Mouse (Mus musculus) forebrain, postnatal 0 days (tissue): ENCODE results near the gene Pkhd1. TPM values are rescaled to one million over a fixed set of nuclear protein-coding genes. Genes with fewer than 3 reads are reported as not detected.

Experiments
- ATAC-seq: fragments of 200-750 bp; cut with Nextera tagmentation; 2 replicates; pipeline ENCODE4 v1.8.0; 2017; ENCODE audit warnings: mild to moderate bottlenecking, moderate library complexity
- DNase-seq: peaks from one replicate; pipeline ENCODE4 v3.0.0-alpha.2; 2015
- H3K27ac ChIP-seq: fragments of 300-500 bp; sonication (generic); 2 replicates; pipeline ENCODE4 v1.5.1; 2014; ENCODE audit warnings: low read depth, mild to moderate bottlenecking, antibody characterized with exemption, low read length, moderate library complexity, mixed read lengths
- H3K27me3 ChIP-seq: fragments of 300-500 bp; sonication (generic); 2 replicates; pipeline ENCODE4 v1.6.1; 2014; ENCODE audit warnings: mild to moderate bottlenecking, low read length, mixed read lengths; ENCODE audit not compliant: insufficient read depth
- H3K36me3 ChIP-seq: fragments of 300-500 bp; sonication (generic); 2 replicates; pipeline ENCODE4 v1.6.1; 2014; ENCODE audit warnings: mild to moderate bottlenecking, moderate library complexity; ENCODE audit not compliant: insufficient read depth
- H3K4me1 ChIP-seq: fragments of 300-500 bp; sonication (generic); 2 replicates; pipeline ENCODE4 v1.6.1; 2014; ENCODE audit warnings: antibody characterized with exemption; ENCODE audit not compliant: insufficient read depth
- H3K4me2 ChIP-seq: fragments of 300-500 bp; sonication (generic); 2 replicates; pipeline ENCODE4 v1.6.1; 2014; ENCODE audit warnings: low read depth, mild to moderate bottlenecking, moderate library complexity
- H3K4me3 ChIP-seq: fragments of 300-500 bp; sonication (generic); 2 replicates; pipeline ENCODE4 v1.5.1; 2014; ENCODE audit warnings: low read depth, low read length, mixed read lengths
- H3K9ac ChIP-seq: fragments of 300-500 bp; sonication (generic); 2 replicates; pipeline ENCODE4 v1.6.1; 2014; ENCODE audit warnings: mild to moderate bottlenecking
- H3K9me3 ChIP-seq: fragments of 300-500 bp; sonication (generic); 2 replicates; pipeline ENCODE4 v1.6.1; 2016; ENCODE audit warnings: low read length
- CTCF ChIP-seq: sonication (generic); IDR thresholded peaks from 2 replicates; pipeline ENCODE4 v1.5.1; 2016; ENCODE audit warnings: antibody characterized with exemption, control low read depth, low read depth
- WGBS: fragments of 180-500 bp; shearing (Covaris S2); extraction: QIAGEN DNeasy Blood & Tissue Kit; methylation state at CpG from one replicate; pipeline ENCODE4 v1.1.7; 2014; 5-methylcytosine and 5-hydroxymethylcytosine counted together
- polyA plus RNA-seq: library from polyadenylated mRNA; unstranded; fragments of >200 nt; fragmentation: Nextera tagmentation; extraction: Ambion mirVana; gene quantifications from 2 replicates; pipeline ENCODE4 v1.2.1, GENCODE M21; 2015
- total RNA-seq: library from RNA; depleted of rRNA; stranded (reverse); fragments of >200 nt; gene quantifications from 2 replicates; pipeline ENCODE4 v1.2.3, GENCODE M21; 2014; rRNA removed

The Pkhd1 gene
- 0.05 TPM in 1 of 2 replicates, not detected in the other for total RNA-seq
- 0.01 TPM in 1 of 2 replicates, not detected in the other for polyA plus RNA-seq

DNA sequence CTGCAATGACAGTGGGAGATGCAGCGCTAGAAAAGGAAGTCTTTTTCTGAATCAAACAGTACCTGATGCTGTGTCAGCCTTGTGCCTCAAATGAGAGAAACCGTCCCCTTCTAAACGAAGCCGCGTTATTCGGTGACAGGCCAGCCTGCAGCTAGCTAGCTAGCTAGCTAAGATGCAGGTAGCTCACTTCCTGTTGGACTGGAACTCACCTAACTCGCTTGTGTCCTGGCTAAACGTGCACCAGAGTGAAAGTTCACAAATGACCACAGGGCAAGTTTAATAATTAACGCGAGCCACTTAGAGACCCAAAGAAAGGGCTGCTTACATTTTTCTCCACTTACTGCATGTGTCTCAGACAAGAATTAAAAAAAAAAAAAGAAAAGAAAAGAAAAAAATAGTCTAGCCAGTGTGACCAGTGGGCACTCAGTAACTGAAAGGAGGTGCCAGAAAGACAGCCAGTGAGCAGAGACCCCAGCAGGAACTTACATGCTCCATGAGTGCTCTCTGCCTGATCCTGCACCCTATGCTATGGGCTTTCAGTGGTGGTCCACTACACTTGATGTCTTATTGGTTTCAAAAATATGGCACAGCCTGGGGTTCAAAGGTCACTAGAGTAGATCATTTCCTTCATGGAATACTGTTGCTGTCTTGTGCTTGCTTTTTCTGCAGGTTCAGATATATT is at the start of gene Pkhd1:
Gene Pkhd1, minus strand, starts transcription at position 216 of the 682 bp plus-strand sequence.
- ATAC-seq (no peak), DNase-seq (no peak)
- H3K36me3 ChIP-seq = no peaks in the 10 kb centered on the region
- no peaks in the 10 kb centered on the region for H3K9me3 ChIP-seq
- no peak within 1 kb of the TSS for H3K4me2 ChIP-seq
- no peak within 1 kb of the TSS for H3K27ac ChIP-seq
- TF ChIP-seq CTCF = no peak
- H3K4me3 ChIP-seq = no peak within 1 kb of the TSS
- 73% methylated on average over 10 of the region's 10 CpGs for WGBS
- H3K27me3 ChIP-seq = no peaks in the 10 kb centered on the region
- no peak within 1 kb of the TSS for H3K9ac ChIP-seq
- no peaks in the 10 kb centered on the region for H3K4me1 ChIP-seq

DNA sequence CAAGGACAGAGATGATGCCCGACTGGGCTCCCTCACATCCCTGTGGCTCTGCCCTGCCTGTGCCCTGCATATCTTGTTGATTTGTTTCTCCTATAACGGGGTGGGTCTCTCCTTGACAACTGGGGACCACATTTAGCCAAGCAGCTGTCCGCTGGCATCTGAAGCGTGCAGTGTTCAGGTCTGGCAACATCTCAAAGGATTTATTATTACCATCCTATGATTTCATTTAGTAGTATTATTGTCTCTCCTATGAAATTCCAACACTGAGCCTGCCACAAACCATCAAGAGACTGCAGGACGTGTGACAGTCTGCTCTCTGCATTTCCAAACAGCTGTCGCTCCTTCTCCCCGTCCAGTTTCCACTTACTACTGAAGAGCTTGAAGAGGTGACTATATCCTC is 49.7 kb upstream of the Pkhd1 start:
- 77% methylated on average over 7 of the region's 7 CpGs for whole genome bisulfite sequencing
- no peak for ATAC-seq
- Histone ChIP-seq H3K36me3 (no peaks in the 10 kb centered on the region), H3K4me3 (no peak overlapping the region), H3K27ac (no peak overlapping the region), H3K9me3 (no peaks in the 10 kb centered on the region), H3K4me2 (no peak overlapping the region), H3K9ac (no peak overlapping the region), H3K4me1 (no peaks in the 10 kb centered on the region), H3K27me3 (no peaks in the 10 kb centered on the region)
- DNase-seq = no peak
- no peak for TF ChIP-seq CTCF

DNA sequence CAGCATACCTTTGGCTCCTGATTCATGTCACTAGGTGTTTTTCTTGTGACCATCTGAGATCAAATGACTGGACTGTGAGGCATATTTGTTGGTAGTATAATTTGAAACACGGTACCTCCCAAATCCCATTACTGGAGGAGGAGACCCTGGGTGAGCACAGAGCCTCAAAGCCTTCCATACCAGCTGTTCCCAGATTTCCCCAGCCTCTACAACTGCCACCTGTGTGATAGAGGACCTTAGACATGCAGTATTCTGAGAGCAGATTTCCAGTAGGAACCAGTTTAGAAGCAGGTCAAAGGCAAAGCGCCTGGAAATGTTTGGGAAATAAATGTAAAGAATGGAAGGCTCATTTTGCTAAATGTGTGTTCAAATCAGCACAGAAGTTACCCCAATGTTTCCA is 48.4 kb upstream of the Pkhd1 start:
- H3K9me3 ChIP-seq = no peaks in the 10 kb centered on the region
- TF ChIP-seq CTCF = no peak
- H3K4me1 ChIP-seq = no peaks in the 10 kb centered on the region
- WGBS = 90% methylated on average over 2 of the region's 2 CpGs
- no peaks in the 10 kb centered on the region for H3K27me3 ChIP-seq
- no peak for ATAC-seq
- H3K27ac ChIP-seq = no peak overlapping the region
- H3K4me3 ChIP-seq = no peak overlapping the region
- H3K9ac ChIP-seq = no peak overlapping the region
- DNase-seq = no peak
- H3K36me3 ChIP-seq = no peaks in the 10 kb centered on the region
- no peak overlapping the region for H3K4me2 ChIP-seq

DNA sequence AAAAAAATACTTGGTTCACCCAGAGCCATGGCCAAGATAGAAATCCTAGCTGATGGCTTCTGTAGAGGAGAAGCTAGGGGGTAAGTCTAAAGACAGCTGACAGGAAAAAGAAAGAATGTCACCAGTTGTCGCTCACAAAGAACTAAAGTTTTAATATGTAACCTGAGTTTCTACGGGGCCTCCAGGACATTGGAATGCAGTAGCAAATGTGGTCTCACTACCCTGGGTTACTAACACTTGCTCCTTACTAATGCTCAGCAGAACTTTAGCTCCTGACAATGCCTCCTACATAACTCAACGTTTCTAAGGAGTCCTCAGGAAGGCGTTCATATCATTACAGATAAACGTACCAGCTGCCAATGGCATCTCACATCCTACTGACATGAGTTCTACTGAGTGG is 37.2 kb upstream of the Pkhd1 start:
- no peak for TF ChIP-seq CTCF
- H3K9ac ChIP-seq = no peak overlapping the region
- H3K4me1 ChIP-seq = no peaks in the 10 kb centered on the region
- H3K36me3 ChIP-seq = no peaks in the 10 kb centered on the region
- ATAC-seq (no peak), DNase-seq (no peak)
- no peaks in the 10 kb centered on the region for H3K9me3 ChIP-seq
- no peak overlapping the region for H3K27ac ChIP-seq
- no peak overlapping the region for H3K4me2 ChIP-seq
- H3K4me3 ChIP-seq = no peak overlapping the region
- H3K27me3 ChIP-seq = no peaks in the 10 kb centered on the region
- WGBS = 80% methylated on average over 5 of the region's 5 CpGs

- TF ChIP-seq CTCF = no peak
- DNase-seq (no peak), ATAC-seq (no peak)
- Histone ChIP-seq H3K9me3 (no peaks in the 10 kb centered on the region), H3K4me3 (no peak overlapping the region), H3K36me3 (no peaks in the 10 kb centered on the region), H3K27me3 (no peaks in the 10 kb centered on the region), H3K4me2 (no peak overlapping the region), H3K27ac (no peak overlapping the region), H3K9ac (no peak overlapping the region), H3K4me1 (no peaks in the 10 kb centered on the region)
- WGBS = 80% methylated on average over 6 of the region's 6 CpGs
These were observed 35.9 kb upstream of the Pkhd1 start for GRCm38 (mm10) chr1:20653513-20654506.

DNA sequence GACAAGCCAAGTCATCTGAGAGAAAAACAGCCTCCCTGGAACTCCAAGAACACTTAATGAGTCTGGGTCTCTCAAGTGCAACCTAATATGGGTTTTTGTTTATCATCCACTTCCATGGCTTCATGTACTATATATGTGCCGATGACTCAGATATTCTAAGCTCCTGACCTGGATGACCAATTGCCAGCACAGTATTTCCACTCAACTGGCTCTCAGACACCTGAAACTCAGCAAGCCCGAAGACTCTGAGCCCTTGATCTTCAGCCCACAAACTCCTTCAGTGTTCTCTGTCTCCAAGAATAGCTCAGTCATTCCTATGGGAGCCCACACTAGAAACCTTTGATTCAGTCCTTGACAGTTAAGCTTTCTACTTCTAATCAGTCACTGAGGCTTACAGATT is 17.0 kb upstream of the Pkhd1 start:
- Histone ChIP-seq H3K4me2 (no peak overlapping the region), H3K36me3 (no peaks in the 10 kb centered on the region), H3K9ac (no peak overlapping the region), H3K27ac (no peak overlapping the region), H3K4me3 (no peak overlapping the region), H3K4me1 (no peaks in the 10 kb centered on the region), H3K9me3 (no peaks in the 10 kb centered on the region), H3K27me3 (no peaks in the 10 kb centered on the region)
- DNase-seq (no peak), ATAC-seq (no peak)
- TF ChIP-seq CTCF = no peak
- WGBS = 86% methylated on average over 2 of the region's 2 CpGs
